Mouse (Mus musculus): ENCODE measurements around the gene Arhgdib.

GRCm38 (mm10) chr6:136889554-136889953, 52.1 kb downstream of the Arhgdib start:
- TF ChIP-seq CTCF (IDR thresholded peaks at IDR 0.05; ENCODE audit: low read depth, low read length) (no peak), POLR2A (IDR thresholded peaks at IDR 0.05; ENCODE audit: borderline replicate concordance, low read depth, low read length) (no peak)

Measured in bone marrow macrophage, adult 2 months (primary cell).